Mouse (Mus musculus): Measurements from ENCODE around the gene Foxn2. TPM values are rescaled to one million over a fixed set of nuclear protein-coding genes. Genes with fewer than 3 reads are reported as not detected.

Foxn2 gene
- total RNA-seq, 1 experiment = 29.7 TPM

DNA sequence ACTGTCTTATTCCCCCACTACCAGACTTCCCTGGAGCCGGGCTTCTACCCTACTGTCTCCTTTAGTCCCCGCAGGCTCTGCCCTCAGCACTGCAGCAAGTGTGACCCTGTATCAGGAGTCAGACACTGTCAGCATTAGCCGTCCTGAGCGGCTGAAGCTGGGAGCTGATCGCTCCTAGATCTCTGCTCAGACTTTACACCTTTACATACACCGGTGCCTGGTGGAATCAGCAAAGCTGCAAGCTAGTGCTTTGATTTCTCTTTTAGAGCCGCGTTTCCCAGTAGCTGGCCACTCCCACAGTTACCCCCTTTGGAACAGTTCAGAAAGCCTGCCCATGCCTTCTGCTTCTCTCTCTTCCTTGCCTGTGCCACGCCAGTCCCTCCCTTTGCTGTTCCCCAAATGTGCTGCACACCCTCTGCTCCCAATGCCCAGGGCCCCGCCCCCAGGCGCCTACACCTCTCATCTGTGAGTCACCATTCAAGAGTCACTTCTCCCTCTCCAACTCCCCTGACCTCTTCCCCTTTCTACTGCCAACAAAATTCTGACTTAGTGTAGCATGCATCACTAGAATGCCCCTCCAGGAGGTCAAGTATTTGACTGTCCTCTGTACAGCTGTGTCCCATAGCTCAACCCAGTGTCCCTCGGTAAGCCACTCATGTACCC is 68.5 kb downstream of the Foxn2 start:
- TF ChIP-seq ZC3H11A (IDR thresholded peaks at IDR 0.05; ENCODE audit: borderline replicate concordance, low read depth, low read length) (no peak), ZNF384 (IDR thresholded peaks at IDR 0.05; ENCODE audit: low read depth, low read length) (no peak), CHD2 (IDR thresholded peaks at IDR 0.05; ENCODE audit: low read depth, low read length) (no peak), HCFC1 (IDR thresholded peaks at IDR 0.05; ENCODE audit: borderline replicate concordance, insufficient read depth, low read length) (no peak), MAFK (IDR thresholded peaks at IDR 0.05; ENCODE audit: insufficient read depth, low read depth, low read length) (no peak)
- peak overlapping the region; percentile 35; the same call in 1 of the 2 replicates for H3K27ac ChIP-seq (ENCODE audit: insufficient read depth, low read depth, low read length, poor library complexity, severe bottlenecking)
- no peaks in the 10 kb centered on the region for H3K9me3 ChIP-seq (ENCODE audit: control insufficient read depth, insufficient read depth, low read depth, low read length)
- peaks cover 18 to 23% of the 10 kb centered on the region in 2 experiments for H3K4me1 ChIP-seq (ENCODE audit: control insufficient read depth in 2 of 2, insufficient read depth in 2 of 2, low read length in 2 of 2, poor library complexity in 1 of 2)
- in situ Hi-C loops (cut with MboI; ENCODE audit: low sequenced_read_pairs in 2 of 2, unreplicated experiment in 2 of 2) = loop anchor here in 1 of 2 experiments (25.0 kb wide), 1 partner anchor 247 kb away; no protein-coding TSS in a partner anchor
- H3K36me3 ChIP-seq (ENCODE audit: control insufficient read depth, insufficient read depth, low read length, poor library complexity, severe bottlenecking) = no peaks in the 10 kb centered on the region
- DNase-seq (ENCODE audit: low read depth, low spot score) = peak; percentile 63
- H3K9ac ChIP-seq (ENCODE audit: insufficient read depth, low read depth, low read length, poor library complexity, severe bottlenecking) = peak overlapping the region; percentile 9
- H3K4me3 ChIP-seq (ENCODE audit: insufficient read depth in 1 of 2, low read depth in 1 of 2, low read length in 2 of 2, poor library complexity in 1 of 2, severe bottlenecking in 1 of 2) = peak overlapping the region; percentile 20 to 49; a peak in 3 of 4 replicates

DNA sequence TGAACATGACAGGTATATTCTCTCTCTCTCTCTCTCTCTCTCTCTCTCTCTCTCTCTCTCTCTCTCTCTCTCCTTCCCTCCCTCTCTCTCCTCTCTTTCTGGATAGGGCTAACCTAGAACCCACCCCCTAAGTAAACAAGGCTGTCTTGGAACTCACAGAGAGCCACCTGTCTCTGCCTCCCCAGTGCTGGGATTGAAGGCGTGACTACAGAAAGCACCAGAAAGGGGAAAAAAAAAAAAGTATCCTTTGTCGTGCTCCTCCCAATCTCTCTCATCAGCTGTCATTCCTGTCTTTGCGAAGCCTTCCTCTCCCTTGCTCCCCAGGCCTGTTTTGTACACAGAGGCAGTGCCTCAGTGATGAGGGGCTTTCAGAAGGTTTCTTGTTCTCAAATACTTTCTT is 69.5 kb downstream of the Foxn2 start:
- in situ Hi-C loops (cut with MboI; ENCODE audit: low sequenced_read_pairs in 2 of 2, unreplicated experiment in 2 of 2) = loop anchor here in 1 of 2 experiments (25.0 kb wide), 1 partner anchor 248 kb away; no protein-coding TSS in a partner anchor

DNA sequence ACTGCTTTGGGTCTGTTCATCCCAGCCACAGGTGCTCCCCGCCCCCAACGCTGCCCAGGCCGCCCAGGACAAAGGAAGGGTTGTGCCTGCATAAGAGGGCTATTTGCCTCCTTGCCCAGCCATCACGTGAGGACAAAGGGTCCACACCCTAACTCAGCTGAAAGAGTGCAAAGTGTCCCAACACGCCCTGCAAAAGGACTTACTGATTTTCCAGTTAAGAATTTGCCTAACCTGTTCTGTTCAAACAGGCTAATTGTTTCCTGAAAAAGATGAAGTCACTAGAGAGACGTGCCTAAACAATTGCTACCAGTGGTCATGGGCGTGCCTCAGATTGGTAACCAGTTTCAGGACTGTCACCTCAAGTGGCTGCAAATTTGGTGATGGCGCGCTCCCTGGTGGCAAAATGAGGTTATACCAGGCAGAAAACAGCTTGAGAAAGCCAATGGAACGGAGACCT is 70.6 kb downstream of the Foxn2 start:
- no peaks in the 10 kb centered on the region for H3K36me3 ChIP-seq (ENCODE audit: control insufficient read depth, insufficient read depth, low read length, poor library complexity, severe bottlenecking)
- no peaks in the 10 kb centered on the region for H3K9me3 ChIP-seq (ENCODE audit: control insufficient read depth, insufficient read depth, low read depth, low read length)
- TF ChIP-seq ZC3H11A (IDR thresholded peaks at IDR 0.05; ENCODE audit: borderline replicate concordance, low read depth, low read length) (peak; percentile 96), ZNF384 (IDR thresholded peaks at IDR 0.05; ENCODE audit: low read depth, low read length) (no peak)
- DNase-seq (ENCODE audit: low read depth, low spot score) = peak; percentile 96
- peak overlapping the region in 1 of 2 experiments; percentile 15; a peak in 1 of 4 replicates for H3K4me3 ChIP-seq (ENCODE audit: insufficient read depth in 1 of 2, low read depth in 1 of 2, low read length in 2 of 2, poor library complexity in 1 of 2, severe bottlenecking in 1 of 2)
- peak overlapping the region; percentile 86 for H3K27ac ChIP-seq (ENCODE audit: insufficient read depth, low read depth, low read length, poor library complexity, severe bottlenecking)
- in situ Hi-C loops (cut with MboI; ENCODE audit: low sequenced_read_pairs in 2 of 2, unreplicated experiment in 2 of 2) = loop anchor here in 1 of 2 experiments (25.0 kb wide), 1 partner anchor 249 kb away; no protein-coding TSS in a partner anchor
- H3K4me1 ChIP-seq (ENCODE audit: control insufficient read depth in 2 of 2, insufficient read depth in 2 of 2, low read length in 2 of 2, poor library complexity in 1 of 2) = peaks cover 8 to 21% of the 10 kb centered on the region in 2 experiments
- H3K9ac ChIP-seq (ENCODE audit: insufficient read depth, low read depth, low read length, poor library complexity, severe bottlenecking) = no peak overlapping the region

More for the DNA sequence above, 69.5 kb downstream of the Foxn2 start:
- Histone ChIP-seq H3K36me3 (ENCODE audit: control insufficient read depth, insufficient read depth, low read length, poor library complexity, severe bottlenecking) (no peaks in the 10 kb centered on the region), H3K9ac (ENCODE audit: insufficient read depth, low read depth, low read length, poor library complexity, severe bottlenecking) (no peak overlapping the region), H3K9me3 (ENCODE audit: control insufficient read depth, insufficient read depth, low read depth, low read length) (no peaks in the 10 kb centered on the region), H3K27ac (ENCODE audit: insufficient read depth, low read depth, low read length, poor library complexity, severe bottlenecking) (0 out of 2 replicates have a peak overlapping the region, but pooled peaks have one; percentile 86), H3K4me1 (ENCODE audit: control insufficient read depth in 2 of 2, insufficient read depth in 2 of 2, low read length in 2 of 2, poor library complexity in 1 of 2) (peaks cover 18 to 23% of the 10 kb centered on the region in 2 experiments), H3K4me3 (ENCODE audit: insufficient read depth in 1 of 2, low read depth in 1 of 2, low read length in 2 of 2, poor library complexity in 1 of 2, severe bottlenecking in 1 of 2) (no peak overlapping the region)
- no peak for DNase-seq (ENCODE audit: low read depth, low spot score)
- TF ChIP-seq ZNF384 (IDR thresholded peaks at IDR 0.05; ENCODE audit: low read depth, low read length) (peak; percentile 54; the same call in 1 of the 2 replicates), MAFK (IDR thresholded peaks at IDR 0.05; ENCODE audit: insufficient read depth, low read depth, low read length) (no peak)

DNA sequence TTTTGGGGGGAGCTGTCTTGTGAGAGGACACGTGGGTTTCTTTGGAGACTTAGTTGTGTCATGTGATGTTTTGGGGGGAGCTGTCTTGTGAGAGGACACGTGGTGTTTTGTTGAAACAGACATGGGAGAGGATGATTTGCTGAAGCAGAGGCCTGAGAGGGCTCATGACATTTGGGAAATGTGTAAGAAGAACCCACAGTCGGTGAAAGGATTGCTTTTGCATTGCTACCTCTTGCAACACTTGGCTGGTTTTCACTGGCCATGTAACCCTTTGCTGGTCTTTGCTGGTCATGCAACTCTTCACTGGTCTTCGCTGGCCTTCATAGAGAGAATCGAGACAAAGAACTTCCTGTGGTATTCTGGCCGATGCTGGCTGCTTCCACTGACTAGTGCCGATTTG is 76.0 kb downstream of the Foxn2 start:
- Histone ChIP-seq H3K27ac (ENCODE audit: insufficient read depth, low read depth, low read length, poor library complexity, severe bottlenecking) (no peak overlapping the region), H3K4me1 (ENCODE audit: control insufficient read depth in 2 of 2, insufficient read depth in 2 of 2, low read length in 2 of 2, poor library complexity in 1 of 2) (peaks cover 2% of the 10 kb centered on the region in 2 experiments; a peak in 2 of 4 replicates), H3K4me3 (ENCODE audit: insufficient read depth in 1 of 2, low read depth in 1 of 2, low read length in 2 of 2, poor library complexity in 1 of 2, severe bottlenecking in 1 of 2) (no peak overlapping the region), H3K9ac (ENCODE audit: insufficient read depth, low read depth, low read length, poor library complexity, severe bottlenecking) (no peak overlapping the region), H3K36me3 (ENCODE audit: control insufficient read depth, insufficient read depth, low read length, poor library complexity, severe bottlenecking) (no peaks in the 10 kb centered on the region), H3K9me3 (ENCODE audit: control insufficient read depth, insufficient read depth, low read depth, low read length) (no peaks in the 10 kb centered on the region)
- in situ Hi-C loops (cut with MboI; ENCODE audit: low sequenced_read_pairs in 2 of 2, unreplicated experiment in 2 of 2) = loop anchor here in 1 of 2 experiments (25.0 kb wide), 1 partner anchor 254 kb away; no protein-coding TSS in a partner anchor
- TF ChIP-seq ZNF384 (IDR thresholded peaks at IDR 0.05; ENCODE audit: low read depth, low read length) = no peak
- no peak for TF ChIP-seq CHD2 (IDR thresholded peaks at IDR 0.05; ENCODE audit: low read depth, low read length)
- no peak for TF ChIP-seq ZC3H11A (IDR thresholded peaks at IDR 0.05; ENCODE audit: borderline replicate concordance, low read depth, low read length)
- TF ChIP-seq MAFK (IDR thresholded peaks at IDR 0.05; ENCODE audit: insufficient read depth, low read depth, low read length) = no peak
- no peak for TF ChIP-seq HCFC1 (IDR thresholded peaks at IDR 0.05; ENCODE audit: borderline replicate concordance, insufficient read depth, low read length)
- no peak for DNase-seq (ENCODE audit: low read depth, low spot score)

Data from ES-E14 (cell line).